Mouse (Mus musculus) left cerebral cortex, adult 2 months (tissue): ENCODE data around the gene Cdk8. TPM values are rescaled to one million over a fixed set of nuclear protein-coding genes. Genes with fewer than 3 reads are reported as not detected.

ENCODE experiments used
- DNase-seq, 2 experiments: peaks; one replicate each; pipeline ENCODE4 v3.0.0; 2021 to 2022; ENCODE audit warnings: low spot score in 2 of 2, mixed read lengths in 1 of 2; ENCODE audit errors: extremely low spot score in 1 of 2
- H3K27ac ChIP-seq: fragments of 200-600 bp; 2 replicates; pipeline ENCODE4 v1.8.1; 2022
- H3K4me3 ChIP-seq: fragments of 200-600 bp; 2 replicates; pipeline ENCODE4 v1.8.1; 2022
- CTCF ChIP-seq: fragments of 200-600 bp; IDR thresholded peaks from 2 replicates; pipeline ENCODE4 v1.8.1; 2022; ENCODE audit warnings: antibody characterized with exemption, mild to moderate bottlenecking, moderate library complexity
- intact Hi-C: fragments of 180-260 bp; cut with DNase I; formaldehyde crosslinking; loops from one replicate; pipeline ENCODE4 v1.15.1; 2025
- total RNA-seq, 2 experiments: library from RNA; stranded (reverse); gene quantifications; 2 replicates each; pipeline ENCODE4 v1.2.3; 2021

The Cdk8 gene
- total RNA-seq, 2 experiments from 2014 or later = 42.6 to 44.0 TPM

GRCm38 (mm10) chr5:146332541-146332940 lies 101.5 kb downstream of the Cdk8 start:
- Histone ChIP-seq H3K27ac (no peak overlapping the region), H3K4me3 (no peak overlapping the region)
- intact Hi-C loops = loop anchor here (5.0 kb wide), 1 partner anchor 140 kb away; no protein-coding TSS in a partner anchor
- no peak for TF ChIP-seq CTCF
- no peak for DNase-seq

- intact Hi-C loops = loop anchor here (5.0 kb wide), 1 partner anchor 138 kb away; no protein-coding TSS in a partner anchor
- no peak for TF ChIP-seq CTCF
- Histone ChIP-seq H3K27ac (no peak overlapping the region), H3K4me3 (no peak overlapping the region)
- no peak for DNase-seq
These were observed 103.4 kb downstream of the Cdk8 start for GRCm38 (mm10) chr5:146334410-146334809.

- TF ChIP-seq CTCF = no peak
- DNase-seq = peak; percentile 29 to 48
- Histone ChIP-seq H3K27ac (no peak overlapping the region), H3K4me3 (no peak overlapping the region)
- intact Hi-C loops = loop anchor here (1.0 to 5.0 kb wide), 3 partner anchors 11 to 91 kb away; partner anchors contain the start of gene Wasf3
These were observed 107.0 kb downstream of the Cdk8 start for GRCm38 (mm10) chr5:146338064-146338463.

GRCm38 (mm10) chr5:146340037-146340436 lies 109.0 kb downstream of the Cdk8 start:
- DNase-seq = no peak
- H3K4me3 ChIP-seq = no peak overlapping the region
- intact Hi-C loops = no loop called here
- no peak for TF ChIP-seq CTCF
- no peak overlapping the region for H3K27ac ChIP-seq

GRCm38 (mm10) chr5:146344911-146345686 lies 114.1 kb downstream of the Cdk8 start:
- no peak for TF ChIP-seq CTCF
- intact Hi-C loops = no loop called here
- H3K27ac ChIP-seq = no peak overlapping the region
- H3K4me3 ChIP-seq = no peak overlapping the region
- no peak for DNase-seq

- intact Hi-C loops = no loop called here
- no peak for DNase-seq
- no peak overlapping the region for H3K27ac ChIP-seq
- TF ChIP-seq CTCF = no peak
- H3K4me3 ChIP-seq = no peak overlapping the region
These were observed 116.1 kb downstream of the Cdk8 start for GRCm38 (mm10) chr5:146347081-146347480.

- intact Hi-C loops = loop anchor here (1.0 kb wide), 1 partner anchor 11 kb away; no protein-coding TSS in a partner anchor
- no peak for TF ChIP-seq CTCF
- no peak overlapping the region for H3K4me3 ChIP-seq
- no peak for DNase-seq
- no peak overlapping the region for H3K27ac ChIP-seq
These were observed 118.2 kb downstream of the Cdk8 start for GRCm38 (mm10) chr5:146349183-146349582.

- DNase-seq = no peak
- H3K27ac ChIP-seq = no peak overlapping the region
- TF ChIP-seq CTCF = no peak
- intact Hi-C loops = no loop called here
- no peak overlapping the region for H3K4me3 ChIP-seq
These were observed 119.8 kb downstream of the Cdk8 start for GRCm38 (mm10) chr5:146350784-146351183.

- no peak overlapping the region for H3K4me3 ChIP-seq
- TF ChIP-seq CTCF = no peak
- no peak overlapping the region for H3K27ac ChIP-seq
- DNase-seq = no peak
- intact Hi-C loops = no loop called here
These were observed 121.0 kb downstream of the Cdk8 start for GRCm38 (mm10) chr5:146352006-146352405.

Other genes with a start within 250 kb of the Cdk8 start
- not detected for gene Cyp3a25, start 221.6 kb upstream of the Cdk8 start, total RNA-seq
- gene Cyp3a59, start 152.0 kb upstream of the Cdk8 start, total RNA-seq = not detected
- gene Gm5565, start 70.7 kb upstream of the Cdk8 start, total RNA-seq = not detected
- gene Gm6309, start 60.5 kb upstream of the Cdk8 start, total RNA-seq = not detected
- 1 to 10 TPM; 1.2 to 1.7 TPM for gene 1700001J03Rik, start 45.9 kb upstream of the Cdk8 start, total RNA-seq
- gene Rnf6, start 9.7 kb upstream of the Cdk8 start, total RNA-seq = 10 to 100 TPM; 76.0 to 80.1 TPM
- 10 to 100 TPM; 90.3 to 93.9 TPM for gene Wasf3, start 153.8 kb downstream of the Cdk8 start, total RNA-seq